Mouse (Mus musculus) ovary, postnatal 14 days (tissue): ENCODE data around the gene Wdr24.
"Not testable (repeated sequence)": the region's sequence is repeated elsewhere in the genome, so short reads cannot be mapped to it uniquely, and the experiment has no call there.

Experiments
- DNase-seq: peaks from one replicate; pipeline ENCODE4 v3.0.0; 2022; ENCODE audit warnings: low spot score

Wdr24 gene

DNA sequence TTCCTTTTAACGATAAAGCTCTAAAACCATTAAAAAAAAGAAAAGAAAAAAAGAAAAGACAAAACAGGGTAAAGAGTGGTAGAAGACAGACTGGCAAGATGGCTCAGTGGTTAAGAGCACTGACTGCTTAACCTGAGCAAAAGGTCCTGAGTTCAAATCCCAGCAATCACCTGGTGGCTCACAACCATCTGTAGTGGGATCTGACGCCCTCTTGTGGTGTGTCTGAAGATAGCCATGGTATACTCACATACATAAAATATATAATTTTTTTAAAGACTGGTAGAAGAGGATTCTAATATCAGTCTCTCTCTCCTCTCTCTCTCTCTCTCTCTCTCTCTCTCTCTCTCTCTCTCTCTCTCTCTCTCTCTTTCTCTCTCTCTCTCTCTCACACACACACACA, 16.0 kb upstream of the Wdr24 start:
- DNase-seq = not testable (repeated sequence)

DNA sequence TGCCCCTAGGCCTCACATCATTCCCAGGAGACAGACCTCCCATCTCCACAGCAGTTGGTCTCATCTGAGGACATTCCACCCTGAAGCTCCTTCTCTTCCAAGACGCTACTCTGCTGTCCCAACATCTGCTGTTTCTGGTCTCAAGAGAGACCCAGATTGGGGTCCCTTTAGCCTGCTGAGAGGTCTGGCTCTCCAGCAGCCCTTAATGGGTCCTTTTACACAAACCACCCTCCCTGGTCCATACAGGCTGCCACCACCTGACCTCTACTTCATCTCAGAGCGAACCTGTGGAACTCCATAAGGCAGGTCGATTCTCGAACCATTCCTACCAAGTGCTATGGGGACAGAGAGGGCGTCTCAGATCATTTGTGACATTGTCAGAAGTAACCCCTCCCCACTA, 15.4 kb upstream of the Wdr24 start:
- DNase-seq = no peak

DNA sequence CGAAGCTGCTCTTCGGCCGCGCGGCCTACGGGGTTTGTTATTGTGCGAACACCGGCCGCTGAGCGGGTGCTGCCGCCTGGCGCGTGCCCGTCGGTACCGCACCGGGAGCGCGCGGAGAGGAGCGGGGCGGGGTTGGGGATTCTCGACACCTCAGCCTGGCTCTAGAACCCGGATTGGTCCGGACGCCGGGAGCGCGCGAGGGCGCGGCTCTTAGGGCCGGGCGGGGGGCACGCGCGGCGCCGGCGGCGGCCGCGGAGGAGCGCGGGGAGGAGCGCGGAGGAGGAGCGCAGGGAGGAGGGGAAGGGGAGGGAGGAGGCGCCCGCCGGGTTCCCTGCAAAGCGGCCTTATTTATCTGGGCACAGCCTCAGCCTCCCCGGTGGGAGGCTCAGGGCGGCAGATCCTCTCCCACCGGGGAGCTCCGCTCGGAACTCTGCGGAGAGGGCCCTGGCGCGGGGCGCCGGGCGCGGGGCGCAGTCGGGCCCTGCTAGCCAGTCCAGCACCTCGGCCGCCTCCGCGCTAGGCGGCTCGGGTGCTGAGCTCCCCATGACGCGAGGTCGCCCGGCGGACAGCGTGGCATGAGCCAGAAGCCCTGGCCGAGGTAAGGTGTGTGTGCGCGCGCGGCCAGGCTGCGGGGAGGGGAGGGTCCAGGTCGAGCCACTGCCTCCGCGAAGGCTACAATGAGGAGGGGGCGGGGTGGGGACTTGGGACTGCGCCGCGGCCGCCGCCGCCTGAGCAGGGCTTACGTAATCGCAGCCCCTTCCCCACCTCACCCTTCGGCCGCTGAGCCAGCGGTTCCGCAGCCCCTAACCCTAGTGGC, 14.4 kb upstream of the Wdr24 start, which contains the start of gene Fbxl16:
Fbxl16 (plus strand) TSS at position 297 of the 817 bp plus-strand sequence.
- no peak for DNase-seq

DNA sequence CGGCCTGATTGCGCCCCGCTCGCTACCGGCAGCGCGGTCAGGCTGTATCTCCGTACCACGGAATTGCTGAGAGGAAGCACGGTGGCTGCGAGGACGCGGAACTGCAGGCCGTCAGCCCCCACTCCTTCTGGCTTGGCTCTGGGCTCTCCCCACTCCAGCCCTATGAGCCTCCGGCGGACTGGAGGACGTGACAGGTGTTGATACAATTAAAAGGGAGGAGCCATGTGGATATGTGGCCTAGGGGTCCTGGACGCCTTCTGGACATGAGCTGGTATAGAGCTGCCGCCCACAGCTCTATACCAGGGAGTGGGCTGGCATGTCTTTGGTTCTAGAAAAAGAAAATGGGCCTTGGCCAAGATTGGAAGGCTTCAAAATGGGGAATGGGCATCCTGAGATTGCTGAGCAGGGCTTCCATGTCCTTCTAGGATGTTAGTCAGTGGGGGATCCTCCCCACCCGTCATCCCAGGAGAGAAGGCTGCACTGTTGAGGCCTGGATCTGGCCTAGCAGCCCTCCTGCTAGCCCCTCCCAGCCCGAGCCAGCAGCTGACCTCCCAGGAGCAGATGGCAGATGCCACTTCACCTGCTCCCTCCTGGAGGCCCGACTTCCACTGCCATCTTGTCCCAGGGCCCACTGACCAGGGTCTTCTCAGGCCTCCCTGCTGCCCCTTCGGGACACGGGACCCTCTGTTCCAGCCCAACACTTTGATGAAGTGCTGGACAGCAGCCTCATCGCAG, 13.7 kb upstream of the Wdr24 start:
- DNase-seq = no peak

DNA sequence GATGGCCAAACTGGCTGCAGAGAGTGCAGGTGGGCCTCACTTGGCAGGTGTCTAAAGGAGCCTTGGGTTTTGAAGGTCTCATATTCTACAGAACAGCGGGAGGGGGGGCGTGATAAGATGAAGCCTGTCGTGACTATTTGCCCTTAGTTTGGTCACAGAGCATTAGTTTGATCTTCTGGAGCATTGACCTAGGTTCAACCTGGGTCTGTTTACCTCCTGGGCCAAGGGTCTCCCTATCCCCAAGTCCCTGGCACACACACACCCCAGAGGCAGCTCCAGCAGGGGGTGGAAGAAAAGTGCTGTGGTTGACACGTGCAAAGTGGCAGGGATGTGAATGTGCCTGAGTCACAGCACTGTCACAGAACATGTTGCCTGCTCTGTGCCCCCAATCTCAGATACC, 12.5 kb upstream of the Wdr24 start:
- no peak for DNase-seq

DNA sequence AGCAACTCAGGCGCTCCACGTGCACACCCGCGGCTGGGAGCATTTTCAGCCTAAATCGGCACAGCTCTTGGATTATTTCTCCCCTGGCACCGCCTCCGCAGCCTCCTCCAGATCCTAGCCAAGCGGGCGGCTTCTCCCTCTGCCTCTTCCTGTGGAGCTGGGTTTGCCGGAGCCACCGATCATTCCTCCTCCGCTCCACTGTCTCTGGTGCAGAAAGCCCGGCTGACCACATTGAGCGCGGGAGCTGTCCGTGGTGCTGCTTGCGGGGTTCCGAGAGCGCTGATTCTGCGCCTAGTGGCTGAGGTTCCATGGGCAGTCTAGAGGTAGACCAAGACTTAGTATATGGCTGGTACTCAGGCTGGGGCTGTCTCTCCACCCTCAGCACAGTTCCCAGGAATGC, 10.0 kb upstream of the Wdr24 start:
- peak; percentile 92 for DNase-seq

DNA sequence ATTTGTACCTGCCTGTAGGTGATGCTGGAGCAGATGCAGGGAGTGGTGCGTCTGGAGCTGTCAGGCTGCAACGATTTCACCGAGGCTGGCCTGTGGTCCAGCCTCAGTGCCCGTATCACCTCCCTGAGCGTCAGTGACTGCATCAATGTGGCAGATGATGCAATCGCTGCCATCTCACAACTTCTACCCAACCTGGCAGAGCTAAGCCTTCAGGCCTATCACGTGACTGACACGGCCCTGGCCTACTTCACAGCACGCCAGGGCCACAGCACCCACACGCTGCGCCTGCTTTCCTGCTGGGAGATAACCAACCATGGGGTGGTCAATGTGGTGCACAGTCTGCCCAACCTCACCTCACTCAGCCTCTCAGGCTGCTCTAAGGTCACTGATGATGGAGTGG, 5.8 kb upstream of the Wdr24 start:
- DNase-seq = no peak

DNA sequence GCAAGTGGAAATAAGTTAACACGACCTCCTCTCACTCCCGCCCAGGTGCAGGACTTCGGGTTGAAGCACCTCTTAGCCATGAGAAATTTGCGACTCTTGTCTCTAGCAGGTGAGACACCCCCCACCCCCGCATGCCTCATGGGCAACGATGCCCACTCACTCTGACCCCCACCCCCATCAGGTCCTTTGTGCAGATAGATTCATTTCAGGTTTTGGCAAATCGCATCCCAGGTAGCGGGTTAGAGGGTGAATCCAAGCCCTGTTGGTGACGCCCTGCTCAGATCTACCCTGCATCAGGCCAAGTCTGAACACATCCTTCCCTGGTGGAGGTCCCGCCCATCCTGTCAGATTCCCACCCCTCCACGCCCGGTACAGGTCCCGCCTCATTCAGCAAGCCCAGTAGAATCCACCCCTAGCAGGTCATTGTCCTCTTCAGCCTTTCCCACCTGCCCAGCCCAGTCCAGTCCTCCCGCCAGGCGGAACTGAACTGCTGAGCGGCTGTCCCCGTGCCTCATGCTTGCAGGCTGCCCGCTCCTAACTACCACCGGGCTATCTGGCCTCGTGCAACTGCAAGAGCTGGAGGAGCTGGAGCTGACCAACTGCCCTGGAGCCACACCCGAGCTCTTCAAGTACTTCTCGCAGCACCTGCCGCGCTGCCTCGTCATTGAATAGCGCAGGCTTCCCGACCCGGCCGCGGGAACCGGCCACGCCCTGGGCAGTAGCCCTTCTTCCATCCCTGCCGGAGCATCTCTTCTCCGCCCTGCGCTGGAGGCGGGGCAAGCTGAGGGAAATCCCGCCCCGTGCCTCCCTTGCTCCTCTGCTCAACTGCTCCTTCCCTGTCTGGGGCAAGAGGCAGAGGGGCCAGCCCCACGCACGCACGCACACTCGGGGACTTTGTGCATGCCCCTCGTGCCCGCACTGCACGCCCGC, 4.3 kb upstream of the Wdr24 start:
- no peak for DNase-seq

DNA sequence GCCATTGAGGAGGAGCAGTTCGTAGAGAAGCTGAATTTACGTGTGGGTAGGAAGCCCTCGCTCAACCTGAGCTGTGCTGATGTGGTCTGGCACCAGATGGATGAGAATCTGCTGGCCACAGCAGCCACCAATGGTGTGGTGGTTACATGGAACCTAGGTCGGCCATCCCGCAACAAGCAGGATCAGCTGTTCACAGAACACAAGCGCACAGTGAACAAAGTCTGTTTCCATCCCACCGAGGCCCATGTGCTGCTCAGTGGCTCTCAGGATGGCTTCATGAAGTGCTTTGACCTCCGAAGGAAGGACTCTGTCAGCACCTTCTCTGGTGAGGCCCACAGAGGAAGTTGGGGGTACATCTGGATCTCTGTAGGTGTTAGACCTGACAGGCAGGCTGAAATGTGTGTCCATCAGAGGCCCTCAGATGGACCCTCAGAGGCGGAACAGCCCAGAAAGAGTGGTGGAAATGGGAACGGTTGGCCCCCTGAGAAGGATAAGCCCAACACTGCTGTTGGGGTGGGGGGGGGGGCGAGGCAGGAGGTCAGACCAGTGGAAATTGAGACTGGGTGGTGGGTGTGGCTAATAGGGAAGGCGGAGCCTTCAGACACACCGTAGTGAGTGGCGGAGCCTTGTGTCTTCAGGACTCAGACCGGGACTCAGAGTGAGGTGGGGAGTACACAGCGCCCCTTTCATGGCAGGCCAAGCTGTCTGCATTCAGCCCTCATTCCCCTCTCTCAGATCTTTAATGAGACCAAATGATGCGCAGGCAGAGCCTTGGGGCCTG, 1.1 kb downstream of the Wdr24 start:
- no peak for DNase-seq

DNA sequence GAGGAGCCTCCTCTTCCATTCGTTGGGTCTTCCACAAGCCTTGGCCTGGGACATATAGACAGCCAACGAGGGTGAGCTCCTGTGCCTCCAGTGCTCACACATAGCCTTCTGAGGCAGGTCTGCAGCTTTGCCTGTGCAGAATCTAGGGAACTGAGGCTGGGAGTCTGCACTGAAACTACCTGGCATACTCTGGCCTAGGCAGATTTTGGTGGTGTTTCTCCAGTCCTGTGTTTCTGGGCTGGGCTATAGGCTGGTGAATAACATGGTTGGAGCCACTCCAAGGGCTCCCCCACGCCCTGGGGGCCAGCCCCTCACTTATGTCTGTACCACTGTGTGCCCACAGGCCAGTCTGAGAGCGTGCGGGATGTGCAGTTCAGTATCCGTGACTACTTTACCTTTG, 1.9 kb downstream of the Wdr24 start:
- no peak for DNase-seq

DNA sequence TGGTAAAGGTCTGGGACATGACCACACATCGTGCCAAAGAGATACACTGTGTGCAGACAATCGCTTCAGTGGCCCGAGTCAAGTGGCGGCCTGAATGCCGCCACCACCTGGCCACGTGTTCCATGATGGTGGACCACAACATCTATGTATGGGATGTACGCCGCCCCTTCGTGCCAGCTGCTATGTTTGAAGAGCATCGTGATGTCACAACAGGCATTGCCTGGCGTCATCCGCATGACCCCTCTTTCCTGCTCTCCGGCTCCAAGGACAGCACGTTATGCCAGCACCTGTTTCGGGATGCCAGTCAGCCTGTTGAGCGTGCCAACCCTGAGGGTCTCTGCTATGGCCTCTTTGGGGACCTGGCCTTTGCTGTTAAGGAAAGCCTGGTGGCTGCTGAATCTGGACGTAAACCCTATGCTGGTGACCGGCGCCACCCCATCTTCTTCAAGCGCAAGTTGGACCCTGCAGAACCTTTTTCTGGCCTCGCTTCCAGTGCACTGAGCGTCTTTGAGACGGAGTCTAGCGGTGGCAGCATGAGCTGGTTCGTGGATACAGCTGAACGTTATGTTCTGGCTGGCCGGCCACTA, 2.6 kb downstream of the Wdr24 start:
- DNase-seq = no peak

DNA sequence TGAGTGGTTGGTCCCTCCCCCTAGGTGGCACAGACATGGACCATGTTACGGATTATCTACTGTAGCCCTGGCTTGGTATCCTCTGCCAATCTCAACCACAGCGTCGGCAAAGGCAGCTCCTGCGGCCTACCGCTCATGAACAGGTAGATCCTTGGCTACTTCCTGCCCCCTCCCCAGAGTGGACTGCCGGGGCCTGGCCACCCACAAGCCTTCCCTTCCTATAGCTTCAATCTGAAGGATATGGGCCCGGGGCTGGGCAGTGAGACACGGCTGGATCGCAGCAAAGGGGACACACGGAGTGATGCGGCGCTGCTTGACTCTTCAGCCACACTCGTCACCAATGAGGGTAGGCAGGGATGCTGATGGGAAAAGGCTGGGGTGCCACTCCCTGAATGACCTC, 3.6 kb downstream of the Wdr24 start:
- no peak for DNase-seq

DNA sequence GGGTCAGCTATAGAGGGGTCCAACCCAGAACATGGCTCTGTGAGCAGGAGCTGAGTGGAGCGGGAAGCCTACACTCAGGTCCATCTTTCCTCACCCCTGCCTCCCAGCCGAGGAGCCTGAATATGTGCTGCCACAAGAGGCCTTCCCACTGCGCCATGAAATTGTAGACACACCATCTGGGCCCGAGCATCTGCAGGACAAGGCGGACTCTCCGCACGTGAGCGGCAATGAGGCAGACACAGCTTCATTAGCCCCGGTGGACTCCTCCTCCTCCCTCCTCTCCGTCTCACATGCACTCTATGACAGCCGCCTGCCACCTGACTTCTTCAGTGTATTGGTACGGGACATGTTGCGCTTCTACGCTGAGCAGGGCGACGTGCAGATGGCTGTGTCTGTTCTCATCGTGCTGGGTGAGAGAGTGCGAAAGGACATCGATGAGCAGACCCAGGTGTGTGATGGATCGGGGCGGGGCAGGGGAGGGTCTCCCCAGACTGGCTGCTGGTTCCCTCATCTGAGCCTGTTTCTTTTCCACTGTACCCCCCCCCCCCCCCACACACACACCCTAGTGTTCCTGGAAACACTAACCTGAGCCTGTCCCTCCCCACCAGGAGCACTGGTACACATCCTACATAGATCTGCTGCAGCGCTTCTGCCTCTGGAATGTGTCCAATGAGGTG, 4.3 kb downstream of the Wdr24 start:
- no peak for DNase-seq

DNA sequence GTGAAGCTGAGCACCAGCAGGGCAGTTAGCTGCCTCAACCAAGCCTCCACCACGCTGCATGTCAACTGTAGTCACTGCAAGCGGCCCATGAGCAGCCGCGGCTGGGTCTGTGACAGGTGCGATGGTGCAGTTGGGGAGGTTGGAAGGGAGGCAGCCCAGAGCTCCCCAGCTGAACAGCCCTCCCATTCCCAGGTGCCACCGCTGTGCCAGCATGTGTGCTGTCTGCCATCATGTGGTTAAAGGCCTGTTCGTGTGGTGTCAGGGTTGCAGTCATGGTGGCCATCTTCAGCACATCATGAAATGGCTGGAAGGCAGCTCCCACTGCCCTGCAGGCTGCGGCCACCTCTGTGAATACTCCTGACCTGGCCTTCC, 4.8 kb downstream of the Wdr24 start:
- no peak for DNase-seq

DNA sequence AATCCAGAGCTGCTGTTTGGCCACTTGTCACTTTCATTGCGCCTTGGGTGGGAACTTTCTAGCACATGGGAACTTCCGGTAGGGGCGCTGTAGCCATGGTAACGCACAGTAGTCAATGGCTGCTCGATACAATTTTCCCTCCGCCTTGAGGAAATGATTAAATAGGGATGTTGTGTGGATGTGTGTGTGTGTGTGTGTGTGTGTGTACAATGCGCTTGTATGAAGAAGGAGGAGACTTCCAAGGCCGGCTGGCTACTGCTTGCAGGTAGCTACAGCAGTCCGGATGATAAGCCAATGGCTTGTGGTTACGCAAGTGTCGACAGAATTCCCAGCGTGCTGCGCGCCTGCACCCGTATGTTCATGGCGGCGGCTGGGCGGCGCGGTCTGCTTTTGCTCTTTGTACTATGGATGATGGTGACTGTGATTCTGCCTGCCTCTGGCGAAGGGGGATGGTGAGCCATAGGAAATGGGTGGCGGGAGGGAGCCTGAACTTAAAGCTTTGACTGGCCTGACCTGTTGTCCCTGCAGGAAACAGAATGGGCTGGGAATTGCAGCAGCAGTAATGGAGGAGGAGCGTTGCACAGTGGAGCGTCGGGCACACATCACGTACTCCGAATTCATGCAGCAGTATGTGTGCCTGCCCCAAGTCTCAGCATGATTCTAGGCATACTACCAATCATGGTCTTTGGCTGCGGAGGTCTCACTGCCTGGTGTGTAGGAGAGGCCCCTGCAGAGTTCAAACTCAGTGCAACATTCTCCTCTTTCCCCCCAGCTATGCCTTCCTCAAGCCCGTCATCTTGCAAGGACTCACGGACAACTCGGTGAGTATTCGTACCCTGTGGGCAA, 5.5 kb downstream of the Wdr24 start, which contains the start of gene Jmjd8:
Jmjd8 (plus strand) TSS at position 156 of the 846 bp plus-strand sequence.
- DNase-seq = peak; percentile 69

DNA sequence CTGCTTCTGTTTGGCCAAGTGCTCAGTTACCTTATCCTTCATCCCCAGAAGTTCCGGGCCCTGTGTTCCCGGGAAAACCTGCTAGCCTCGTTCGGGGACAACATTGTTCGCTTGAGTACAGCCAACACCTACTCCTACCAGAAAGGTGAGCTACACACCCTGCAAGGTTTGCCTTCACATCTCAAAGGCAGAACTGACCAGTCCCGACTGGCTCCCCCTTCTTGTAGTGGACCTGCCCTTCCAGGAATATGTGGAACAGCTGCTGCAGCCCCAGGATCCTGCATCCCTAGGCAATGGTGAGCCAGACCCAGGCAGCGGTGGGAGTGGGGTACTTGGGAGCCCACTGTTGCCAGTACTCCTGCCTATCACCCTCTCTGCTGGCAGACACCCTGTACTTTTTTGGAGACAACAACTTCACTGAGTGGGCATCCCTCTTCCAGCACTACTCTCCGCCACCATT, 6.2 kb downstream of the Wdr24 start:
- DNase-seq = no peak

DNA sequence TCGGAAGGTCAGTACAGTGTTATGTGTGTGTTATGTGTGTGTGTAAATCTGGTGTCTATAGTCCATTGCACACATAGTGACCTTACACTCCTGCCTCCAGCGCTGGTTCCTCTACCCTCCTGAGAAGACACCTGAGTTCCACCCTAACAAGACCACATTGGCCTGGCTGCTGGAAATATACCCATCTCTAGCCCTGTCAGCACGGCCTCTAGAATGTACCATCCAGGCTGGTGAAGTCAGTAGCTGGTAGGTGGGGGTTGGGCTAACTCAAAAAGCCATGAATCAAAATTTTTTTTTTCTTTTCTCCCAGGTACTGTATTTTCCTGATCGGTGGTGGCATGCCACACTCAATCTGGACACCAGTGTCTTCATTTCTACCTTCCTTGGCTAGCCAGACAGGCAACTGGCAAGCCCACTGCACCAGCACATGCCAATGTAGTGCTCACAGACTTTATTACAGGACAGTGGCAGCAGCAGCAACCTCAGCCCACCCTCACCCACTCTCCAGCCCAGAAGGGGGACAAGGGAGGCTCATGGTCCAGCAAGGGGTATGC, 6.8 kb downstream of the Wdr24 start:
- no peak for DNase-seq

DNA sequence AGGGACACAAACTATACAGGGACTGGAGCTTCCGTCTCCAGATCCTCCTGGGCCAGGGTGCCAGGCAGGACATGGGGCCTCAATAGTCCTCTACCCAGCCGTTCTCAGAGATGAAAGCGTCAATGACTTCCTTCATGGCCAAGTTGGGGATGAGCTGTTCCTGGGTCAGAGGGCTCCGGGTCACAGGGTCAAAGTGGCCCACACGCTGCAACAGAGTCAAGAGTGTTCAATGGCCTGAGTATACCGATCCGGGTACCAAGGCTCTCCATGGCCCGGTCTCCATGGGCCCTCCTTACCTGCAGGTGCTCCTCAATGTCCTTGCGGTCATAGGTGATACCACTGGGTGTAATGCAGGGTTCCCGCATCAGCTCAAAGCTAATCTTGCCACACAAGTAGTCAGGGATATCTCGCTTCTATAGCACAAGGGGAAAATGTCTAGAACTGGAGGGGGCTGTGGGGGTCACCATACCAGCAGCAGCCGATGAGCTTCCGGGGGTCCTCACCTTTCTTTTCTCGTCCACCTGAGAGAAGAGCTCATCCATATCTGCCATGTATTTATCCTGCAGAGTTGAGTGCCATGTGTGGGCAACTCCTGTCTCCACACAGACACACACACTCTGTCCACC, 7.5 kb downstream of the Wdr24 start:
- DNase-seq = no peak
